Mouse (Mus musculus) olfactory bulb, adult 2 months (tissue): Measurements from ENCODE around the gene Akt3. TPM values are rescaled to one million over a fixed set of nuclear protein-coding genes. Genes with fewer than 3 reads are reported as not detected.

Source experiments
- H3K27ac ChIP-seq: fragments of 200-500 bp; 2 replicates; pipeline ENCODE4 v1.5.1; 2012; ENCODE audit warnings: low read depth, low read length; ENCODE audit not compliant: insufficient read depth
- H3K4me1 ChIP-seq: fragments of 200-500 bp; 2 replicates; pipeline ENCODE4 v1.6.1; 2012; ENCODE audit warnings: low read length; ENCODE audit not compliant: control insufficient read depth, insufficient read depth
- H3K4me3 ChIP-seq: fragments of 200-500 bp; 2 replicates; pipeline ENCODE4 v1.5.1; 2012; ENCODE audit warnings: mild to moderate bottlenecking, low read depth, low read length, moderate library complexity; ENCODE audit not compliant: insufficient read depth
- CTCF ChIP-seq: fragments of 200-500 bp; IDR thresholded peaks from 2 replicates; pipeline ENCODE4 v1.5.1; 2012; ENCODE audit warnings: low read depth, mild to moderate bottlenecking, low read length, moderate library complexity; ENCODE audit not compliant: insufficient read depth
- POLR2A ChIP-seq: fragments of 200-500 bp; IDR thresholded peaks from 2 replicates; pipeline ENCODE4 v1.6.1; 2012; ENCODE audit warnings: mild to moderate bottlenecking, low read depth, low read length, moderate library complexity; ENCODE audit not compliant: insufficient read depth
- WGBS: fragments of 180-500 bp; shearing (Covaris S2); methylation state at CpG from one replicate; pipeline ENCODE4 v1.1.7; 2018; 5-methylcytosine and 5-hydroxymethylcytosine counted together
- polyA plus RNA-seq: library from polyadenylated mRNA; stranded (reverse); fragments of >200 nt; gene quantifications from 2 replicates; pipeline ENCODE4 v1.2.4, GENCODE M21; 2012; ENCODE audit warnings: low replicate concordance; ENCODE audit not compliant: missing spikeins, insufficient read depth, insufficient read length

Gene Akt3
- polyA plus RNA-seq, 1 experiment = 204 TPM

DNA sequence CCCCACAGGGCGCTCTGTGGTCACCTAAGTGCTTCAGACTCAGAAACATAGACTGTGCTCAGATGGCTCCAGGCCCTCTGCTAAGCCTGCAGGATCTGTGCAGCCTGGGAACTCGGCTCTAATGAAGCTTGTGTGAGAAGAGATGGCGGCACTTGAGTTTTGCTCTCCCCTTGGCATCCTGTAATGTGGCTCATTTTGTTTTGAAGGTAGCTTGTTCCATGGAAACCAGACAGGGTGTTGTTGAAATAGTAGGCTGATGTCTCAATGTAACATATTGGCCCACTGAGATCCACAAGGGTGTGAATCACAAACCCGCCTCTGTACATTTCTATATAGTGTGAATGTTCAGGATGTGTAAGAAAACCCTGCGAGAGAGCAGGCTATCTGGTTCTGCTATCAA, 277.9 kb downstream of the Akt3 start:
- TF ChIP-seq POLR2A = no peak
- TF ChIP-seq CTCF = no peak
- H3K4me1 ChIP-seq = peaks cover 5% of the 10 kb centered on the region
- no peak overlapping the region for H3K27ac ChIP-seq
- WGBS = 83% methylated on average over 5 of the region's 5 CpGs
- no peak overlapping the region for H3K4me3 ChIP-seq

DNA sequence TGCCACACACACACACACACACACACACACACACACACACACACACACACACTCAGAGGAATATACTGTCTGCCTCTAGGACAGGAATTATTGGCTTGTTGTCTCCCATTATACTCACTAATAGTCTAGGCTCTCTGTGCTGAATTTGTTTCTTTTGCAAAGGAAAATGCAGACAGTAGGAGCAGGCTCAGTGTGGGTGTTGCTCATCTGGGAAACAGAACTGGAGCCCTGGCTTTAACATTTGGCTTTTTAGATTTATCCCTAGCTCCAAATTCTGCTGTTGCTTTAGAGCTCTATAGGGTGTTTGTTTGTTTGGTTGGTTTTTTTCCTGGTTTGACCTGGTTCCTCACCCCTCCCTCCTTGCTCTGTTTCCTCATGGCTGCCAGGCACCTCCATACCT, 278.8 kb downstream of the Akt3 start:
- no peak overlapping the region for H3K27ac ChIP-seq
- peaks cover 4% of the 10 kb centered on the region; the same call in 1 of the 2 replicates for H3K4me1 ChIP-seq
- no peak overlapping the region for H3K4me3 ChIP-seq
- TF ChIP-seq POLR2A = no peak
- TF ChIP-seq CTCF = no peak

DNA sequence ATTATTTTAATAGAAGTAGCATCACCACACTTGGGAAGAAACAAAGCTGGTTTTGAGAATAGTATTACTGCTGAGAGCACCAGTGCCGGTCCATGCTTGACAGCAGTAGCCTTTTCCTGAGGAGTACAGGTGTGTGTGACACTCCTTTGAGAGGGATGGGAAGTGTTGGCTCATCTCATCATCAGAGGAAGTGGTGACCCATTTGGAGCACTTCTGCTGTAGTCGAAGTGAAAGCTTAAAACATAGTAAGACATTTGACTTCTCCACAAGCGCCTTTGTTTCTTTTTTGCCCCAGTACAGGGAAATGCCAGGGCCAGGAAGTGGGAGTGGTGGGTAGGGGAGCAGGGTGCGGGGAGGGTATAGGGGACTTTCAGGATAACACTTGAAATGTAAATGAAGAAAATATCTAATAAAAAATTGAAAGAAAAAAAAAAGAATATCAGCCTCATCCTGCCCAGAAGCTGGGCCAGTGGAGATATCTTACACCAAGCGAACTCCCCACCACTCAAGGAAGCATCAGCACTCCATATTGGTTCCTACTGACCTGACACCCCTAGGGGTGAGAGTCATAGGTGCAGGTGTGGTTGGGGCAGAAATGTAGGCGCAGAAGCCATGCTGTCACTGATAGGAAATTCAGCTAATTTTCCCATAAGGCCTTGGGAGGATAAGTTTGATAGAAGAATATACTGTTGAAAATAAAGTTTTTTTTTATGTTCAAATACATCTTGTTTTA, 284.5 kb downstream of the Akt3 start:
- no peaks in the 10 kb centered on the region; the same call in 1 of the 2 replicates for H3K4me1 ChIP-seq
- WGBS = 91% methylated on average over 6 of the region's 6 CpGs

DNA sequence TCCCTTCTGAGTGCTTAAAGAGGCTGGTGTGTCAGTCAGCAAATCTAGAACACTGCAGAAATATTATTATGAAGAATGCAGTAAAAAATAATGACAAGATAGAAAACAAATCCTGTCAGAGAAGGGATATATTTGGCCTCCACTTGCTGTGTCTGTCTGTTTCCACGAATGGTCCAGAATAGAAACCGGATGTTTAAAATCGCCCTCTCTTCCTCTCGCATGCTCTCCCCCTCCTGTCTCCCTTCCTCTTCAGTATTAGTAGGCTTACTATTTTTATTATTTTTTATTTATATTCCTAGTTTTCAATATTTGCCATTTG, 286.6 kb downstream of the Akt3 start:
- 71% methylated on average over 4 of the region's 4 CpGs for WGBS

More for the DNA sequence above, 284.5 kb downstream of the Akt3 start:
- Histone ChIP-seq H3K27ac (no peak overlapping the region), H3K4me3 (no peak overlapping the region)
- TF ChIP-seq POLR2A (no peak), CTCF (no peak)

DNA sequence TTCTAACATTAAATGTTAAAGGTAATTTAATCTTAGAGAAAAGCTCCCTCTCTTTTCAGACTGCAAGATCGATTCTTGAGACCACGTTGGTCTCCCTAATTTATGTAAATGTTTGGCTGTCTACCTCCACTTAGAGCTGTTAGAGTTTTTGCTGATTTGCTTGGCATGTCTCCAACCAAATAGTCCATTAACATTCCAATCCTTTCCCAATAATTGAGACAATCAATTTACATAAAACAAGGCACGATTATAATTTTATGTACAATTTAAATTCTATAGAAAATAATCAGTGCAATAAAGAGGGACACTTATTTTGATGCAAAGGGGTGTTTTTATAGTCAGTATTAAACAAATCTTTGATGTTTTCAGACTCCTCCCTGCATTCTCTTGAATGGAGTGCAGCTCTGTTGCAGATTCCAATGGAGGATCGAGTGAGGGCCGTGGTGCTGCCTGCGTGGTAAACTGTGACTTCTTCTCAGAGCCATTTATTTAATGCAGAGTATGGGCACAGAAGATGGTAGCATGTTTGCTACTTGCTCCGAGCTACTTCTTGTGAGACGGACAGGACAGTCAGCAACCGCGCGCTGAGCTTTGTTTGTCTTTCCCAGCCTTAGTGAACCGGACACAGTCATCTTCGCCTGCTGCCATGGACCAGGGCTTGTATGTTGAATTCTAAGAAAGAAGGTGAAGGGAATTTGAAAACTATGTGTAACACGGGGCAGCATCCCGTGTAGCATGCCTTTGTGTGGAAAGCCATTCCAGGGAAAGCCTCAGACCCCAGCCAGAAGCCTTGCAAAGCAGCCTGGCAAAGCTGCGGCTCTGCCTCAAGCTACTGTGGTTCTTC, 287.1 kb downstream of the Akt3 start:
- Histone ChIP-seq H3K4me3 (no peak overlapping the region), H3K4me1 (no peaks in the 10 kb centered on the region; the same call in 1 of the 2 replicates), H3K27ac (no peak overlapping the region)
- 71% methylated on average over 16 of the region's 16 CpGs for WGBS
- TF ChIP-seq POLR2A = no peak

More for the DNA sequence above, 286.6 kb downstream of the Akt3 start:
- Histone ChIP-seq H3K27ac (no peak overlapping the region), H3K4me1 (no peaks in the 10 kb centered on the region; the same call in 1 of the 2 replicates), H3K4me3 (no peak overlapping the region)
- TF ChIP-seq POLR2A (no peak), CTCF (no peak)

Other genes with a start within 250 kb of the Akt3 start
- not detected in 2 replicates for gene Zbtb18, start 184.1 kb upstream of the Akt3 start, polyA plus RNA-seq